Mouse (Mus musculus): ENCODE results near the gene Mnt.

Gene Mnt

DNA sequence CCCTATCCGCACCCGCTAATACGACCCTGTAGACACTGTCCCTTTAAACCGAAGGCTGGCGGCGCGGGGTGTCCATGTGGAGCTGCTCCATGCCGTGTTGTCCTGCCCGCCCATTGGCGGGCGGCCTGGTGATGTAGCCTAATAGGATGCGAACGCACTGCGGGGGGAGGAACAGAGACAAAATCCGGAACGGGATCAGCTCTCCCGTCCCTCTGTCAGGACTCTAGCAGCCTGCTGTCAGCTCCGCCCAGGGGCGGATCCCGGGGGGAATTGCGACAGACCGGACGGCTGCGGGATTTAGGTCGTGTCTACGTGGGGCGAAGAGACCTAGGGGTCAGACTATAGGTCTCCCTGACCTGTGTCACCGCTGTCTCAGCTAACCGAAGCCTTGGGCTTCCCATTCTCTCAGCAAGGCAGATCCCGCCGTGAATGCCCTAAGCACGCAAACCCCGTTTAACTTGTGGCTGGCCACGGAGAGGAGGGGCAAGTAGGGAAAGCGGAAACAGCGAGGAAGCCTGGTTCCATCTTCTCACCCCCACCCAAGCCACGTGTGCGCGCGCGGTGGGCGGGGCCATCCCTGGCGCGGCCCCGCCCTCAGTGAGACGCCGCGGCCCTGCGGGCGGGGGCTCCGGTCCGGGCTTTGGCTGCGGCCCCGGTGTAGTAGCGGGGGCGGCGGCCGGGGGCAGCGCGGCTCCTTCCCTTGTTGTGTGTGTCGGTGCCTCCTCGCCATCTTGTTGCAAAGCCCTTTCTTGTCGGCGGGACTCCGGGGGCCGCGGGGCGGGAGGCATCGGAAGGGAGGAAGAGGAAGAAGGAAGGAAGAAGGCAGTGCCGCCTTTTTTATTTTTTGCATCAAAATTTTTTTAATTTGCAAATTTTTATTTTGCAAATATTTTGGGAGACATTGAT lies at the start of gene Mnt:
Gene Mnt (plus strand): TSS at position 665 of the 906 bp plus-strand sequence.
- DNase-seq: peak; percentile 100

DNA sequence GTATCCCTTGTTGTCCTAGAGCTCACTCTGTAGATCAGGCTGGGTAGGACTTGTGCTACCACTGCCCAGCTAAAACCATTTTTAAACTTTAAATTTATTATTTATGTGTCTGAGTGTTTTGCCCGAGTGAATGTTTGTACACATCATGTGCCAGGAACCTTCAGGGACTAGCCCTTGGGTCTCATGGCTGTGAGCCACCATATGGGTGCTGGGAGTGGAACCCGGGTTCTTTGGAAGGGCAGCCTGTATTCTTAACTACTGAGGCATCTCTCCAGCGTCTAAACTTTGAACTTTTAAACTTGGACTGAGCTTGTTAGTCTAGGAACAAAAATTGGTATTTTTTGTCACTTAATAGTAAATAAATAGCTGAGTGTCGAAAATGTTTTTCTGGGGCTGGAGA lies 37.8 kb upstream of the Mnt start:
- DNase-seq: peak; percentile 63

DNA sequence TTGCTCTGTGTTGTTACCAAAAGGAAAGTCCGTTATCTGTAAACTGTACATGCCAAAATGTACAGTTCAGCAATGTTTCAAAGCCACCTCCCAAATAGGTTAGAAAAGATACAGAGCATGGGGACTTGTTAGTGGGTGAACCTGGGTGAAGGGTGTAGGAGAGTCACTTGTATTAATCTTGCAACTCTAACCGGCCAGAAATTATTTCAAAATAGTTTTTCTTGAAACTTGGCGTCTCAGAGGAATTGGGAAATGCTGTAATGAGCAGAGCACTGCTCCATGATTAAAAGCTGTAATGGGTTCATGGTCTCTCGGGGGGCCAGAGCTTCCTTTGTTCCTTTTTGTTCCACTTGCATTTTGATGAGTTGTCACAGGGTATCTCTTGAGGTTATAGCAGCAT lies 30.1 kb upstream of the Mnt start:
- DNase-seq: no peak

DNA sequence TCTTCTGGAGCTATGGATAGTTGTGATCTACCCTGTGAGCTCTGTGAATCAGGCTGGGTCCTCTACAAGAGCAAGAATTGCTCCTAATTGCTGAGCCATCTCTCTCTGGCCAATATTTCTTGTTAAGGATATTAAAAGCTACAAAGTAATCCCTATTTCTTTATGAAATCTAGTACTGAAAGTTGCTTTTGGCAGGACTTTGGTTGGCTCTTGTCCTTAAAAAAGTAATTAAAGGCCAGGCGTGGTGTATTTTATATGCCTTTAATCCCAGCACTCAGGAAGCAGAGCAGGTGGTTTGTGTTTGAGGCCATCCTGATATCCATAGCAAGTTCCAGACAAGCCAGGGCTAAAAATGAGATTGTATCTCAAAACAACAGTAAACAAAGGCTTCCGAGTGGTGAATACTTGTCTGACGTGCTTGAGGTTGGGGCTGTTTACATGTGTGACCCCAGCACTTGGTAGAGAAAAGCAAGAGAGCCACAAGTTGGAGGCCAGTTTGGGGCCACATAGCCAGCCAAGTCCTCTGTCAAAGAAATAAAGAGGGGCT lies 26.6 kb upstream of the Mnt start:
- DNase-seq: peak; percentile 45

DNA sequence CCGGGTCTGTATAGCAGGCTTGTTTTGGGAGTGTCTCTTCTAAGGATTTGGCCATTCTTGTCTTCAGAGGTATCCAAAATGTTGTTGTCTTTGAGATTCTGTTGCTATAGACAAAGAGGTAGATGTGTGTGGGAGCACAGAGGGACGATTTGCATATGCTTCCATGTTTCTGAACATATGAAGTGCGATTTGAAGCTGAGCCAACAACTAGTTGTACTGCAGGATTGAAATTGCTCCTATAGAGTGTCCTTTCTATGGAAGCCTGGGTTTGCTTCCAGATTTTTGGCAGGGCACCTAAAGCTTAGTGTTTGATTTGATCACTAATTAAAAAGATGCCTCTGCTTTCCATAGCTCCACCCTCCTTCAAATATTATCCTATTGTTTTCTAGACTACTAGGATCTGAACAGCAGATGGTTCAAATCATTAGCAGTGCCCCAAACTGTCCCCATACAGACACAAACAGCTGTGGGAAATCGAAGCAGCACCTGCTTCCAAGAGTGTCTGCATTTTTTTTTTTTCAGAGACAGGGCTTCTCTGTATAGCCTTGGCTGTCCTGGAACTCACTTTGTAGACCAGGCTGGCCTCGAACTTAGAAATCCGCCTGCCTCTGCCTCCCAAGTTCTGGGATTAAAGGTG lies 23.4 kb upstream of the Mnt start:
- DNase-seq: peak; percentile 53

DNA sequence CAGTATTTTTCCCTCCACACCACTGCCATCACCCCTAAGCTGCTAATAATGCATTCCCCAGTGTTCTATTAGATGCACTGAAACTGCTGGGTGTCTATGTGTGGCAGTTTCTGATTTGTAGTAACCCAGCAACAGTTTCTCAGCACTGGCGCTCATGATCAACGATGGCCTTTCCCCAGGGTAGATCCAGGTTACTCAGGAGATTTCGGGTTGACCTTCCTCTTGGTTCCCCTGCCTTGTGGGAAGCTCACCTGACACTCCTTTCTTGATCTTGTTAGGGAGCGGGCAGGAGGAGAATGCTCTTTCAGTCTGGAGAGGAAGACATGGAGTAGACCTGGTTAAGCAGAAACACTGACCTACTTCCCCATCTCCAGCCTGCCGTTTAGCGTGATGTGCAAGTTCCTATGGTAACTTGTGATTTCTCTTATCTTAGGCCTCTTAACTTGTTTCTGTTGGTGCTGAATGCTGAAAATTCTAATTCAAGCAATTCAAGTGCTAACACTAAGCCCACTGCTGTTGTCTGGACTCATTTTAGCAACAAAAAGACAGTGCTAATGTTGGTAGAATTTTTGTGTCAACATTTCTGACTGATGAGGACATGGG lies 22.4 kb upstream of the Mnt start:
- DNase-seq: peak; percentile 73

DNA sequence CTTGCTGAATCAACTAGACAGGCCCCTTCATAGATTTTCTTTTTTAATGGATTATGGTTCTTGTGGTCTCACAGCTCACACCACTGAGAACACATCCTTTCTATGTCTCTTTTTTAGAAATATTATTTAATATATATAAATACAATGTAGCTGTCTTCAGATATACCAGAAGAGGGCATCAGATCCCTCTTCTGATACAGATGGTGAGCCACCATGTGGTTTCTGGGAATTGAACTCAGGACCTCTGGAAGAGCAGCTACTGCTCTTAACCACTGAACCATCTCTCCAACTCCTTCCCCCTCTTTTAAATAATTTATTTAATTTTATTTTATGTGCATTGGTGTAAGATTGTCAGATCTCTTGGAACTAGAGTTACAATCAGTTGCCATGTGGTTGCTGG lies 20.6 kb upstream of the Mnt start:
- DNase-seq: no peak

DNA sequence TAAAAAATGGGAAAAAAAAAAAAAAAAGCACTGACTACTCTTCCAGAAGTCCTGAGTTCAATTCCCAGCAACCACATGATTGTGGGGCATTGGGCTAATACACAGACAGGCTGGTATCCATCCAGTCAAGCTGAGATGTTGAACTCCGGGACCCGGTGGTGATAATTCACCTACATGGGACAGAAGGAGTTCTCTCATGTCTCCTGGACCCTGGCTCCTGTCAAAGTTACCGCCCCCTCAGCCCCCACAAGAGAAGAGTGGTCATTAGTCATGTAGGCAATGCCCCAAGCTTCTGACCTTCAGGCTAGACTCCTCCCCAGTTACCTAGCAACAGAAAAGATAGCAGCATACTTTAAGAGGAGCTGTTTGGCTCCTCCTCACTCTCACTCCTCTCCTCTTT lies 19.7 kb upstream of the Mnt start:
- DNase-seq: peak; percentile 71

DNA sequence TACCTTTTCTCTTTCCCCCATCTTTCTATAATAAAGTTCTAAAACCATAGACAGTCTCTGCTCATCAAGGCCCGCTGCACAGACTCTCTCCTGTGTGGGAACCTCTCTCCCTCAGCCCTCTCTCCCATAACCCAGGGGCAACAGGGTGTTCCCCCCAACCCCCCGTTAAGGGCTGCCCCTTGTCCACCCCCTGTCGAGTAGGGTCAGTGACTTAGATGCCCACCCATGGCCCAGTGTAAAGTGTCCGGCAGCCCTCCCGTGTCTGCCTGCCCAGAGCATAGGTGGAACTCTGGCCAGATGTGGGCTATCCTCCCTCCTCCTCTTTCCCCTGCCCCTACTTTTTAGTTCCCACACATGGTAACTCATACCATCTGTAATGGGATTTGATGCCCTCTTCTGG lies 19.2 kb upstream of the Mnt start:
- peak; percentile 50 for DNase-seq

DNA sequence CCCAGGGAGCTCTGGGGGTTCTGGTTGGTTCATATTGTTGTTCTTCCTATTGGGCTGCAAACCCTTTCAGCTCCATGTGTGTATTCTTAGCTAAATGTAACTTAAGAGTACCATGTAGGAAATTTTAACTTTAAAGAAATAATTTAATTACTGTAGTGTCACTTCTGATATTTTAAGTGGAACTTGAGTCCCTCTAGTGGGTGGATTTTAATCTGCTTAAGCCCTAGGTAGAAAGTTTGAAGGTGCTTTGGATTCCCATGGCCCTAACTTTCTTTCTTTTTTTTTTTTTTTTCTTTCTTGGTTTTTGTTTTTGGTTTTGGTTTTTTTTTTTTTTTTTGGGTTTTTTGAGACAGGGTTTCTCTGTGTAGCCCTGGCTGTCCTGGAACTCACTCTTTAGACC lies 14.9 kb upstream of the Mnt start:
- DNase-seq: no peak

DNA sequence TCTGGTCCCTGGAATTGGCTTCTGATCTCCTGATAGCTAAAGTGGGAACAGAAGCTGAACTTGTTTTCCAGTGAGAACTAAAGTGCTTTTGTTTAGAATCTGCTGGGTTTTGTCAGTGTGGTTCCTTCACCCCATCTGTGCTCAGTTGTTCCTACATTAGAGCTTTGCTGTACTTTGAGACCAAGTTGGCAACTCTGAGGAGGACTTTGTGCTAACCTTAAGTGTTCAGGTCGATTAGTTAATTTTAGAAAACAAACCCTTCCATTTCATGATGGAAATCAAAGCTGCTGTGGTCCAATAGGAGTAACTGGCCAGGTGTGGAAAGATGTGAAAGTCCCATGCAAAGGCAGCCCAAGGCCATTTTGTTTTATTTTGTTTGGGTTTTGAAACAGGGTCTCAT lies 9.8 kb upstream of the Mnt start:
- DNase-seq: no peak

DNA sequence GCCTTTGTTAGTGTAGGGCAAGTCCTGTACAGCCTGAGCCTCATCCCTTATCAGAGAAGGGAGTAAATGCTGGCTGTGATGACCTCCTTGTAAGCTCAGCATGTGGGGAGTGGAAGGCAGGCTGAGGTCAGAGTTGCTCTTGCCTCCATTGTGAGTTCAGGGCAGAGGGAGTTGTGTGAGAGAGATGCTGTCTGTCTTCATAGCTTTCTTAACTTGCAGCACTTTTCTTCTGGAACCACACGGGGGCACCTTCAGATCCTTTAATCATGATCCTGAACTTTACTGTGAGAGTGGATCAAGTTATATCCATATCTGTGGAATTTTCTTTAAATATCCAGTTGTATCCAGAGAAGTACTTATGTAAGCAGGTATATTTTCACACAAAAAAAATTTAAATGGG lies 9.3 kb upstream of the Mnt start:
- DNase-seq: peak; percentile 79

DNA sequence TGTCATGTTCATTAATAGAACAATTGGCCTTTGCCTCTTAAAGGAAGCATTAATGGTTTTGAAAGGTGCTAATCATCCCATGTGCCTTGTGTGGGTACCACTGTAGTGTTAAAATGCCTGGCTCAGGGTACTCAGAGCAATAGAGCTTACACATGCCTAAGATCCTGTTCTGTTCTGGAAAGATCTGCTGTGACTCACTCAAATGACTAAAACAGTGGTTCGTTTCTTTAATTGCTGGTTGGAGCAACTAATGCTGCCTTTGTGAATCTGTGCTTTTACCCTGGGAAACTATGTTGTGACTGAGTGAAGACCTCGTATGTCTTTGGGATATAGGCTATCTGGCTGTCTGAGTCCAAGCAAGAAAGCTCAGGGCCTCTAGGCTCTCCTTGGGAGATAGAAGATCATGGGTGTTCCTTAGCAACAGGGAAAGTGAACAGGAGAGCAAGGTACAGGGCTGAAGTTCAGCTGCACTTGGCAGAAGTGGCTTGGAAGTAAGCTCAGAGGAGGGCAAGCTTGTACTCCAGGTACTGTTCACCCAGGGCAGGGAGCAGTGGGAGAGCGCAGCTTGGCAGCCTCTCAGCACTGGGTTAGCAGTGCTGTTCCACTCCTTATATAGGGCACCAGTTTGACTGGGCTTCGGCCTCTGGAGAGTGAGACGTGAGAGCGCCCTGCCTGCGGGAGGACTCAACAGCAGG lies 7.8 kb upstream of the Mnt start:
- peak; percentile 85 for DNase-seq

DNA sequence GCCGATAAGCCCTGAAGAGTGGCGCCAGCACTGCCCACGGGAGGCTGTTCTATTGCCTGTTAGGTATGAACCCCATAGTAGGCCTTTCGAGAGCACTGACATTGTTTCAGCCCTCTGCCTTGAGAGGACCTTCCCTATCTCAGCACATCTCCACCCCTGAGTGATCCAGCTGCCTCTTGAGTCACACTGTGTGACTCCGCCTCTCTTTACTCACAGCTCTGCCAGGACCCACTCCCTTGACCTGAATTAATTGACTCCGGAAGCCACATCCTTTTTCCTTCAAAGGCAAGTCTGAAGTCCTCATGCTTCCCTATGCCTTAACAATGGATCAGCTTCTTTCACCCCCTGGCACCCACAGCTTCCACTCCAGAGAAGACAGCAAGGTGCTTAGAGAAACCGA lies 4.6 kb upstream of the Mnt start:
- DNase-seq: peak; percentile 95

DNA sequence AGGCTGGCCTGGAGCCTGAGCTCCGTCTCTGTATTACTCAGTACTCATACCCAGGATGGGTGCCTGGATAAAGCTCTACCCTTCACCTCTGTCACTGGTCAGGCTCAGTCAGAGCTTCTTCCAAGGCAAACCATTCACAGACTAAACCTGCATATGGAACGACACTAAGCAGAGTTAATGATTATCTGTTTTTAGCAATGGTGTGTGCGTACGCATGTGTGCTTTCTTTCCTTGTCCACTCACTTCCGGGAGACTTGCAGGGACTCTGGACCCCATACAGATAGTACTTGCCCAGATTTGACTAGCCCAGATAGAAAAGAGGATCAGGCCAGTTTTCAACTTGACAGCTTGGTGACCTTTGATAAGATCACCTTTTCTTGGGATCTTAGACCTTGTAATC lies 4.0 kb upstream of the Mnt start:
- peak; percentile 86 for DNase-seq

DNA sequence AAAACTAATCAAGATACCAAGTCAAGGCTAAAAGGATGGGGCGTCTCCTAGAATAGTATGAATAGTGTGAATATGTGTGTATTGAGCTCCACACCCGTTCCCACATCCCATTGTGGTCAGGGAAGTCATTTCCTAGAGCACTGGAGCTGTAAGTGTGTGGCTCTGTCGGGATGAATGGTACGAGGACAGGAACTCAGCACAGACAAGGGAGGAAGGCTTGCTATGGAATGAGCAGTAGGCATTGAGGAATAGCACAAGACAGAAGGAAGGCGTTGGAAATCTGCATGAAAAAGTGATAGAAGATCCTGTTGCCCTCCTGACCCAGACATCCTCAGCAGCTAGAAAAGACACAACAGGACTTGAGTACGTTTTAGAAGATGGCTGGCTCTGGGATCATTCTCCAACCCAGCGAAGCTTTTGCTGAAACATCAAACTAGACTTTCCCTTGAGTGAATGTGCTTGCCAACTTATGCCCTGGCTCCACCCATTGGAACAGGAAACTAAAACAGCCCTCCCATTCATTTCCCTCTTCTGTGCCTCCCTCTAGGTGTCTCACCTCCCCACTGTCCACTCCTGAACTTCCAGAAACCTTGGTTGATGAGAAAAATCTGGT lies 2.8 kb upstream of the Mnt start:
- DNase-seq: peak; percentile 91

DNA sequence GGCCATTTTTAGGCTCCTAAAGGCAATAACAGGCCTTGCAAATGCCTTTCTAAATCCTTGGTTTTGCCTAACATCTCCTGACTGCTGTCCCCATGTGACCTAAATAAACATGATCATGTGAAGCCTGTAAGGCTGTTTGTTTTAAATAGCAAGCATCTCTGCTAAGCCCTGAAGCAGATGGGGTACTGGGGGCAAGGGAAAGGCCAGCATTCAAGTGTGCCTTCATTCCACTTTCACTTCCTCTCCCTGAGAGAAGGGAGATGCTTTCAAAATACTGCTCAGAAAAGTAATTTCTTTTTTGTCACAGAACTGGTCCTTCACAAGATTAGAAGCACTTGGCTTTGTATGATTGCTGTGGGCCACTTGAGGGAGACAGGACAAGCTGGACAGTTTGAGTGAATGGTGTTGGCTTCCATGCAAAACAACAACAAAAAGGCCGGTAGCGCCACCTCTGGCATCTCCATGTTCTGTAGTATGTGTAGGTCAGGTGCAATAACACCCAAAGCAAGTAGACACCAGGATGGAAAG lies 2.3 kb upstream of the Mnt start:
- DNase-seq: peak; percentile 93

DNA sequence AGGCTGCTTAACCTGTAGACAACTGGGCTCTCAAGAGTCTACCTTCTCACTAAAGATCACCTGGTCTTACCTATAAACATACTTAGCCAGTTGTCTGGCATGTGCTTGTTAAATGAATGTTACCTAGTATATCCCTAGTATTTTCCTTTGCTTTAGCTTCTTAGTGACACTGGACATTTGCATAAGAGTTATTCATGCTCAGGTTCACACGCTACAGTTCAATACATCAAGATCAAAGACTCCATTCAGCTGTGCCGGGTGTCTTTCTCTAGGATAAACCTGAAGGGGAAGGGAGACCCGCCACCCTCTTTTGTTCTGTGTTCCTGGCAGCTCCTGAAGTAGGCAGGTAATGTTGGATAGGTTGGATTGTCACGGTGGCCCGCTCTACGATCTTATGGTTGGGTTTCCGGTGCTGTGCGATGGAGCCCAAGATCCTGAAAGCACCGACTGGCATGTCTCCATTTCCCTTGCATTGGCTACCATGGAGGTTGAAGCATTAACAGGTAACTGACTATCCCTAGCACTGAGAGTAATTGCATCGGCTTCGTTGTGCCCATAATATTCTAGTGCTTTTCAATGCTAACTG lies 1.7 kb upstream of the Mnt start:
- DNase-seq: peak; percentile 93

DNA sequence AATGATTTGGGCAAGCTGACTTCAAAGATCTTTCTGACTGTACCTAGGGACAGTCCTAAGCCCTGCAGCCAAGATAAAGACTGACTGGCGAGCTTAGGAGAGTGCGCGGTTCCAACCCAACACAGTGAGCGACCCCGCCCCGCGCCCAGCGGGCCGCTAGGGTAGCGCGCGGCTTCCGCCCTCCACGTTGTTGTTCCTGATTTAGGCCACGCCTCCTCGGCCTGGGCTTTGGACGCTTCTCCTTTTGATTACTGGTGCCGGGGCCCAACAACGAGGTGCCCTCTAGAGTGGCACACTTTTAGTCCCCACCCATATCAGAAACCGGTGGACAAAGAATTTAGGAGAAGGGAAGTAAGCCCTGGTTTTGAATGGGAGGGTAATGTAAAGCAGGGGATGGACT lies 908 bp upstream of the Mnt start:
- no peak for DNase-seq

DNA sequence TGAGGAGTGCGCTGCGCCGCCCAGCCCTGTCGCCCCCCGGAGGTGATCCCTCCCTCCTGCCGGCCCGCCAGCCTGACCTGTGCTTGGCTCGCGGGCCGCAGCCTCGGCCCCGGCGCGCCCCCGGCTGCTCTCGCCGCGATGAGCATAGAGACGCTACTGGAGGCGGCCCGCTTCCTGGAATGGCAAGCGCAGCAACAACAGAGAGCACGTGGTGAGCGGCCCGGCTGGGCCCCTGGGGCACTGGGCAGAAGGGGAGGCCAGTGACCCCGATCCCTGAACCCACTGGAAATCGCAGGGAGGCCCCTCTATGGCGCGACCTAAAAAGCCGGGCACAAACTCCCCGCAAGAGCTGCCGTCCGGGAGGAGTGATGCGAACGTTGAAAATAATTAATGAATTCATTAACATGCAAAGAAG lies 478 bp downstream of the Mnt start:
- DNase-seq: peak; percentile 98

DNA sequence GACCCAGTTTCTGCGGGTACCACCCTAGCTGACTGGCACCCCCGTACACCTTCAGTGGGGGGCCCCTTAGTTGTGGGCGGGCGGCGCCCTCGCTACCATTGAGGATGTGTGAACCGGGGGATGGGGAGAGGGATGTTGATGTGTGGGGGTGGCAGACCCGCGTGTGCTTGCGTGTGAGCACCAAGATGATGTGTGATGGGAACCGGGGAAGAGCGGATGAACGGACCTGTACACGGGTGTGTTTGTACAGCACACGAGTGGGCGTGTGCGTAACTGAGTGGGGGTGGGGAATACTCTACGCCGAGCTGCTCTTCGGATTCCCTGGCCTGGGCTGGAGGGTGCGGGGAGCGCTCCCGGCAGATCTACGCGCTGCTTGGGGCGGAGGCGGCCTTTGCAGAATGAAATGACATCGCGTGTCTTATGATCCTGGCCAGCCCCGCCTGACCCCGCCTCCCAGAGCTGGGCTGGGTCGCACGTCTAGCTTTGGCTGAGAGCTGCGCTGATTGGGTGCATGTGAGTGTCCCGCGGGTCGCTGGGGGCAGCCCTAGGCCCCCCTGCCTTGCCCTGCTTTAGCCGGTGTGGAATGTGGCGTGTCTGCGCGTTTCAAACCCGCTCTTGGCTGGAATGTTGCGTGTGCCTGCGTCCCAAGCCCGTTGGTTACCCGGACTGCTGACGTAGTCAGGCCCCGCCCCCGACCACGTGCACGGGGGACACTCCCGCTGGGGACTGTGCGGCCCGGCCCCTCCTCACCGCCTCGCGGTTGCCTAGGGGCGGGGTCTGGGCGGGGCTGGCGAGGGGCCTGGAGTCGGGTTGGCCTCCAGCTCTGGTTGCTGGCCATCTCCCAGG lies 1.1 kb downstream of the Mnt start:
- peak; percentile 100 for DNase-seq

Data from heart, adult 11 months (tissue).